Mouse (Mus musculus) ES-CJ7 (cell line): ENCODE measurements around the gene Cfap36.

Experiments used
- DNase-seq: peaks from one replicate; pipeline ENCODE4 v3.0.0; 2011; ENCODE audit warnings: low read depth, low spot score

Gene Cfap36

GRCm38 (mm10) chr11:29246883-29247650 lies at the start of gene Cfap36:
Gene Cfap36 (minus strand): TSS chr11:29247409.
- DNase-seq, result peak; percentile 98

- no peak for DNase-seq
Observed at GRCm38 (mm10) chr11:29287305-29287704, 40.1 kb upstream of the Cfap36 start.

DNA sequence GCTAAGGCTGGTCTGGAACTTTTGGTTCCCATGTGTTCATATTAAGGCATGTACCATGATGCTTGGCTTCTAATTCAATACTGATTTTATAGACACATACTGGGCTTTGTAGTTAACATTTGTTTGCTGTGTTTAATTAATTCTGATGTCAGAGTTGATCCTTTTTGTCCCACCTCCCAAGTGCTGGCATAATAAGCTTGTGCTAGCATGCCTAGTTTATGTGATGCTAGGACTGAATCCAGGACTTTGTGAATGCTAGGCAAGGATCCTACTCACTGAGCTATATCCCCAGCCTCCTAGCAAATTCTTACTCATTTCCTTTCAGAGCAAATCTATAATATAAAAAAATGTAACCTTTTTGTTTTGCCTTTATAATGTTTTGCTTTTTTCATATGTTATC lies 38.8 kb upstream of the Cfap36 start:
- DNase-seq, result no peak

DNA sequence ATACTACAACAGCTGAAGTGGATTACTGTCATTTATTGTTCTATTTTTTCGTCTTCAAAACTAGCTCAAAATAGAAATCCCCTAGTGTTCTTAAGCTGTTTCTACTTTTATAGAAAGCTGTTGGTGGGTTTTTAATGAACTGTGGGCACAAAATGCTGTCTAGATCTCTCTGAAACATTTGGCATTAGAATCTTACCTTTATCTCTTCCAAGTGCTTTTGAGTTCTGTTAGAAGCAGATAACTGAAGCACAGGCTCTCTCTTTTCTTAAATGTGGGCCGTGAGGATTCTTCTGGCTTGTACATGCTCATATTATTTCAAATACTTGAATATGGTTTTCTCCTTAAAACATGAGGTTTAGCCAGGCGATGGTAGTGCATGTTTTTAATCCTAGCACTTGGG lies 27.5 kb upstream of the Cfap36 start:
- DNase-seq, result no peak

DNA sequence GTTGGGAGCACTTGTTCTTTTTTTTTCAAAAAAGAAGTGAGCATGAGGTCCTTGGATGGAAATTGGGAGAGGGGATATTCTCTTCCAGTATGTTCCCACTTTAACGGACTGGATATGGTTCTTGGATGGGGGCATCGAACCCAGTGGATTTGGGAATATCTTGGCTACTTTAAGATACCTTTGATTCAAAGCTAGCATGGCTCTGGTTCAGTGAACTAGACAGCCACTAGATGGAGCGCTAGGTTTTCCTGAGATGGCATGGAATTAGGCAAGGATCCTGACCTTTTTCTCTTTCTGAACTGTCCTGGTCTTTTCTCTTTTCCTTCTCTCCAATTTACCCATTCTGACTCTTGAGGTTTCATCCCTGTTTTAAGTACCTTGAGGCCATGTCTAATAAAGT lies 20.6 kb upstream of the Cfap36 start:
- DNase-seq, result peak; percentile 68

- no peak for DNase-seq
Observed at GRCm38 (mm10) chr11:29254643-29255042, 7.4 kb upstream of the Cfap36 start.

- DNase-seq, result no peak
Observed at GRCm38 (mm10) chr11:29248386-29248785, 1.2 kb upstream of the Cfap36 start.

DNA sequence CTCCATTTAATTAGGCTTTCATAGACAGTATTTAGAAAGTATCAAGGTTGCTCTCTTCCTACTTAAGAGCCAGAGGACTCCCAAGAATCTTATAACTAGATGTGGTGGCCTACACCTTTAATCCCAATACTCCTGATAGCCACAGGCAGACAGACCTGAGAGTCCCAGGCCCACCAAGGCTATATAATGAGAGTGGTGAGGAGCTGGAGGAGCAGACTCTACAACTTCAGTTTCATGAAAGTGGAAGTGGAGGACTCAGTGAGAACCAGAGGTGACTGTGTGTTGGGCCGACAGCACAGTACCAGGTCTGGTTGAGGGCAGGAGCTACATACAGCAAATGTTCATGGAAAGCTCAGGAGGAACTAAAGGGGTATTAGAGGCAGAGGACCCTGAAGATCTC lies 516 bp upstream of the Cfap36 start:
- no peak for DNase-seq

- no peak for DNase-seq
Observed at GRCm38 (mm10) chr11:29245988-29246387, 1.2 kb downstream of the Cfap36 start.

DNA sequence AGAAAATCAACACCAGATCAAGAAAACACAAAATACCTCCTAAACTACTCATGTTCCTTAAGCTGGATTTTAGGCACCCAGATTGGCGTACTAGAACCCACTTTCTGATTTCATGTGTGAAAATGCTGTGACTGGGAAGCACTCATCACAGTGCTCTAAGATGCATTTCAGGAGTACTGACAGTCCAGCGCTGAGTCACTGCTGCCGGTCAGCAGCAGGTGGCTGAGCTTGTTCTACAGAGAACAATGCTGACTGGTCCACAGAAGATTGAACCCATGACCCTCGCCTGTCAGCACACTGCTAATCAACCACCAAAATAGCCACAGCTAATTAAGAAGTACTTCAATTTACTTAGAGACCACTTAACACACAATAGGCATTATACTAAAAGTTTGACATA lies 5.2 kb downstream of the Cfap36 start:
- DNase-seq, result no peak

- no peak for DNase-seq
Observed at GRCm38 (mm10) chr11:29239353-29239752, 7.9 kb downstream of the Cfap36 start.

DNA sequence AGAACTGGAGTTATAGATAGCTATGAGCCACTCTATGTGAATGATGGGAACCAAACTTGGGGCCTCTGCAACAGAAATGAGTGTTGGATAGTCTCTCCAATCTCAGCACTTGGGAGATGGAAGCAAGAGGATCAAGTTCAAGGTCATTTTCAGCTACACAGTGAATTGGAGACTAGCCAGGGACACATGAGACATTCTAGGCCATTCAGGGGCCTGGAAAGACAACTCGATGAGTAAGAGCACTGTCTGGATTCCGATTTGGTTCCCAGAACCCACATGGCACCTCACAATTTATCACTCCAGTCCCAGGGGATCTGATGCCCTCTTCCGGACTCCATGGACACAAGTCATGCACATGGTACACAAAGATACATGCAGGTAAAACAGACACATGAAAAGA lies 8.7 kb downstream of the Cfap36 start:
- DNase-seq, result no peak

GRCm38 (mm10) chr11:29238047-29238446 lies 9.2 kb downstream of the Cfap36 start:
- DNase-seq, result peak; percentile 17

DNA sequence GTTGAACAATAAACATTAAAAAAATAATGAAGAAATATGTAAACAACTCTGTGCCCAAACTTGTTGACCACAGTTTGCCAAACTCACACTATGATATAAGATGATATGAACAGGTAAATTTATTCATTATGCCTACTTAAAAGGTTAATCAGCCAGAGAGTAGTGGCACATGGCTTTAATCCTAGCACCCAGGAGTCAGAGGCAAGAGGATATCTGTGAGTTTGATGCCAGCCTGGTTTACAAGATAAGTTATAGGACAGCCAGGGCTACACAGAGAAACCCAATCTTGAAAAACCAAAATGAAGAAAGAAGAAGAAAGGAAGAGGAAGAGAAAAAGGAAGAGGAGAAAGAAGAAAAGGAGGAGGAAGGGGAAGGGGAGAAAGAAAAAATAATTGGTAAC lies 9.8 kb downstream of the Cfap36 start:
- DNase-seq, result no peak

DNA sequence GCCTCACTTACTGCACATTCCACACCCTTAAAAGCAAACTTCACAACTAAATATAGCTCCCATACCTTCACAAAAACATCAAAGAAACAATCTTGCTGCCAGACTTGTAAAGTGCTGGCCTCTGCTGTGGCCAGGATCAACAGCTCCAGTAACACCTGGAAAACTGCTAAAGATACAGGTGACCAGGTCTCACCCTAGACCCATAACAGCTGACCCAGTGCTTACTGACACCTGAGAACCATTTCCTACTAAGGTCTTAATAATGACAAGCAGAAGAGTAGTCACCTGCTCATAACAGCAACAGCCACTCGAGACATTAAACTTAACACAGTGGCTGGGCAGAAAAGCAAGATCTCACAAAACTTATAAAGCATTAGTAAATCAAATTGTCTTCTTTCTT lies 13.6 kb downstream of the Cfap36 start:
- DNase-seq, result no peak

DNA sequence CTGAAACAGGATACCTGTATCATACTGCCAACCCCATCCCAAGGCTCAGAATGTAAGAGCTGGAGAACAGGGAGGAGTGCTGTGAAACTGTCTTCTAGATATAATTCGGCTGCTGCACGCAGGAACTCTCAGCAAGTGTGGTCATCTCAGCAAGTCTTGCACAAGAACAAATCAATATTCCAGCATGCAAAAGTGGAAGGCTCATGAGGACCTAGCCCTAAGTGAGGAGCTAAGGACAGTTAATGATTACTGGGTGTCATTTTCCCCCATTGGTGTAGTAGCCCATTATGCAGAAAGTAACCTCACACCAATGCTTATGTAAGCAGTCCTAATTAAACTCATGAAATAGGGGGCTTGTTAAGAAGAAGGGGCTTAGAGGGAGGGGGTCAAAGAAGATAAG lies 18.3 kb downstream of the Cfap36 start:
- no peak for DNase-seq

DNA sequence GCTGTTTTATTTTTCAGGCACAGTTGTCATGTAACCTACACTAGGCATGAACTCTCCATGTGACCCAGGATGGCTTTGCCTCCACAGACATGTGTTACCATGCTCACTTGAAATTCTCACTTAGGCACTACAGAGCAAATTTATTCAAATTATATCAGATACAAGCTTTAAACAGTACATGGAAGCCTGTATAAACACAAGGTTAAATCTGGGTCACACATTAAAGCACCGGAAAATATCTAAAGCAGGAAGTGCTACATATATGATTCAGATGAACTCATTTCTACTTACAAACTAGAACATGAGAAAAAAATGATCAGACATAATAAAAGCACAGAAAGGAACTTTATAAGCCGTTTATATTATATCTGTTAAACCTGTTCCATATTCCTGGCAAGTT lies 22.5 kb downstream of the Cfap36 start:
- DNase-seq, result no peak

DNA sequence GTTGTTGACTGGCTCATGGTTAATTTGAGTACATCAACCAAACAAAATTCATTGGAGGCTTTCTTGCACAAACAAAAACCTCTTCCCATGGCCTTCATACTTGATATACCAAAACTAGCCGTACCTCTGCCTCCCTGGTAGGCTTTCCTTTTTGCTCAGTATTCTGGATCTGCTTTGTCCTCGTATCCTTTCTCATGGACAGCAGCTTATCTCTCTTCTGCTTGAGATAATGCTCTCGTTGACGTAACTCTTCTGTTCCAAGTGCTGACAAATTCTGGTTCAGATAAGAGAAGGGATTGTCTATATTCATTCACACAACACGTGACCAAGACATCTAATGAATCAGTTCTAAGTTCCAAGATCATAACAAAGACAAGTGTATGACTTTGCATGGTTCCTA lies 24.9 kb downstream of the Cfap36 start:
- no peak for DNase-seq

- DNase-seq, result no peak
Observed at GRCm38 (mm10) chr11:29219055-29219454, 28.2 kb downstream of the Cfap36 start.

GRCm38 (mm10) chr11:29216196-29216595 lies 31.0 kb downstream of the Cfap36 start:
- no peak for DNase-seq

DNA sequence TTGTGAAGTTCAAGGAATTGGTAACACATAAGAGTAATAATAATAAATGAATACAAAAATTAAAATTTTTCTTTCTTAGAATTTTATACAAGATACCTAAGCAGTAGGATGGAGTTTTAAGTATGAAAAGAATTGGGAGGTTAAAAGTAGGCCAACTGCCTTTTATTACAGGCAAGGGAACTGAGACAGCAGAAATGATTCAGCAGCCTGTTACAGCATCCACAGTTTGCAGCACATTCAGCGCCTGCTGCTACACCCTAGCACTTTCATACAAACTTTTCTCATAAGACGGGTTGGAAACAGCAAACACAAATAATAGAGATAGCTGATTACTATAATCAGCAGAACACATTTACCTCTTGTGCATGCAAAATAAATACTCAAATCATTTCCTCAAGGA lies 37.4 kb downstream of the Cfap36 start:
- no peak for DNase-seq

DNA sequence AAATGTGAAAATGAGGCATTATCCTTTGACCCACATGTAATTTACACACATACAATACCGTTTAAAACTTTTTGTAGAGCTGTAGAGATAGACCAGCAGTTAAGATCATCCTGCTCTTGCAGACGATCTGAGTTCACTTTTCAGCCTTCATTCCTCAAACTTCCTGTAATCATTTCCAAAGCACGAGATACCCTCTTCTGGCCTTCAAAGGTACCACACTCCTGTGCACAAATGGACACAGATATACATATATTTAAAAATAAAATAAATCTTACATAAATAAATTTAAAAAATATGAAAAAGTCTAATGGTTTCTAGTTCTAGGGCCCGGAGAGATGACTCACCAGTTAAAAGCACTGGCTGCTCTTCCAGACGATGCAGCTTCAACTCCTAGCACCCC lies 43.6 kb downstream of the Cfap36 start:
- peak; percentile 22 for DNase-seq

DNA sequence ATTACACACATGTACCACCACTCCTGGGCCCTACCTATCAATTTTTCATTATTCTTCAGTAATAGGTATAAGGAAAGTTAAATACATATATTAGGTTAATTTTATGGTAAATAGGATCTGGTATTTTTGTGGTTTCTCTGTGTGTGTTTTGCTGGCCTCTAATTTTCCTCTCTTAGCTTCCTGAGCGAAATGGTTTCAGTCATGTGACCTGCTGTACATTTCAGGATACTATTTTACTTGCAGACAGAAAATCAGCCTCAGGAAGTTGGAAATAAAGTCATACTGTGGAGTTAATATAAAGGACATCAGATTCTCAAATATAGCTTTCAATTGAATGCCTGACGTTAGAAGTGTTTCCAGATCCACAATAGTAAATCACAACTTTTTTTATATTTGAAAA lies 58.2 kb downstream of the Cfap36 start:
- DNase-seq, result no peak

DNA sequence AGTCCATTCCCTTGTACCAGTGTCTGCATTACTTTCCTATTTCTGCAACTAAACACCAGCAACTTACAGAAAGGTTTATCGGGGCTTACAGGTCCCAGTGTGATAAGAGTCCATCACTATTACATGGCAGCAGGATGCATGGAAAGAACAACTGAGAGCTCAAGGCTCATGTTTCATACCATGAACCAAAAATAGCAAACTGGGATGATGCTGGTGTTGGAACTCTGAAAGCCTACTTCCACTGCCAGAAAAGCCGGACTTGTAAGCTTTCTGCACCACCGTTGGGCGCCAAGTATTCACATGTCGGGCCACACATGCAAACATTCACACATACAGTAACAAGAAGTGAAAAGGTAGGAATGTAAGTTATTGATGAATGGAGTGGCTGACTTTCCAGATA lies 65.5 kb downstream of the Cfap36 start:
- DNase-seq, result no peak
